In genomic region chr14:101056874-101057273, GRCm38 (mm10) we compare ENCODE assay signal across 20 mouse cellular contexts.
DNase-seq lines count a peak whose midpoint lies in the region; ATAC-seq and TF ChIP-seq lines count a peak whose summit lies in the region.
"Had no signal": no experiment of that assay in that cellular context is flagged by ENCODE, and none has a peak within 500 bp of the region (broad histone marks: within the 10 kb centered on the region; RNA-seq: fewer than 3 reads in every experiment).

No protein-coding gene starts in this region.

- DNase-seq in forebrain, postnatal 0 days, result no peak
- peak; percentile 32 for DNase-seq in retina, embryonic 14.5 days (ENCODE audit: low spot score)
- DNase-seq in retina, postnatal 1 day, result peak; percentile 44
- no peak for DNase-seq in liver, embryonic 11.5 days (ENCODE audit: low spot score)
- DNase-seq: adrenal gland, adult 2 months; adrenal gland, postnatal 10 days; adrenal gland, postnatal 25 days; cerebellum, adult 11 months; cerebellum, adult 18-20 months; cerebellum, adult 8-10 months; cerebellum, adult 9-11 months; cerebellum, postnatal 14 days; cerebellum, postnatal 36 days; embryo, embryonic 11 days had no signal

- H3K27me3 ChIP-seq in forebrain, postnatal 0 days (ENCODE audit: insufficient read depth, low read length), result no peaks in the 10 kb centered on the region
- no peaks in the 10 kb centered on the region for H3K27me3 ChIP-seq in forebrain, embryonic 13.5 days
- H3K27me3 ChIP-seq in liver, embryonic 11.5 days (replicated peaks; ENCODE audit: control insufficient read depth, insufficient read depth, low read length), result no peaks in the 10 kb centered on the region
- H3K27me3 ChIP-seq: embryonic facial prominence, embryonic 13.5 days; embryonic facial prominence, embryonic 15.5 days; forebrain, embryonic 12.5 days had no signal

- H3K36me3 ChIP-seq in forebrain, postnatal 0 days (ENCODE audit: insufficient read depth), result no peaks in the 10 kb centered on the region
- H3K36me3 ChIP-seq in forebrain, embryonic 13.5 days (ENCODE audit: poor library complexity, severe bottlenecking), result no peaks in the 10 kb centered on the region
- no peaks in the 10 kb centered on the region for H3K36me3 ChIP-seq in liver, embryonic 11.5 days (ENCODE audit: control insufficient read depth, insufficient read depth, low read length)
- H3K36me3 ChIP-seq: embryonic facial prominence, embryonic 13.5 days; embryonic facial prominence, embryonic 15.5 days; forebrain, embryonic 10.5 days; forebrain, embryonic 12.5 days had no signal

- no peak for TF ChIP-seq CTCF in forebrain, postnatal 0 days (IDR thresholded peaks at IDR 0.05; ENCODE audit: low read depth)

- peak; percentile 62; the same call in 1 of the 2 replicates for ATAC-seq in forebrain, postnatal 0 days
- no peak for ATAC-seq in forebrain, embryonic 13.5 days
- no peak for ATAC-seq in liver, embryonic 11.5 days (replicated peaks; ENCODE audit: low FRiP score)

- H3K4me3 ChIP-seq in forebrain, postnatal 0 days (ENCODE audit: low read depth, low read length), result no peak overlapping the region
- H3K4me3 ChIP-seq in forebrain, embryonic 13.5 days, result no peak overlapping the region
- H3K4me3 ChIP-seq in liver, embryonic 11.5 days (ENCODE audit: low read depth, low read length), result no peak overlapping the region
- H3K4me3 ChIP-seq: embryonic facial prominence, embryonic 13.5 days; embryonic facial prominence, embryonic 15.5 days; erythroblast, embryonic 14.5 days; forebrain, embryonic 10.5 days; forebrain, embryonic 12.5 days had no signal

- H3K27ac ChIP-seq in forebrain, postnatal 0 days (ENCODE audit: low read depth, low read length), result no peak overlapping the region
- H3K27ac ChIP-seq in forebrain, embryonic 13.5 days, result no peak overlapping the region
- H3K27ac ChIP-seq in liver, embryonic 11.5 days (ENCODE audit: low read depth, low read length), result no peak overlapping the region
- H3K27ac ChIP-seq: embryonic facial prominence, embryonic 13.5 days; embryonic facial prominence, embryonic 15.5 days; forebrain, embryonic 10.5 days; forebrain, embryonic 12.5 days had no signal

- no peaks in the 10 kb centered on the region for H3K9me3 ChIP-seq in forebrain, postnatal 0 days (ENCODE audit: low read length)
- H3K9me3 ChIP-seq in forebrain, embryonic 13.5 days (replicated peaks), result no peaks in the 10 kb centered on the region
- no peaks in the 10 kb centered on the region for H3K9me3 ChIP-seq in liver, embryonic 11.5 days (ENCODE audit: control insufficient read depth, low read length)
- H3K9me3 ChIP-seq: embryonic facial prominence, embryonic 13.5 days; embryonic facial prominence, embryonic 15.5 days; forebrain, embryonic 10.5 days; forebrain, embryonic 12.5 days had no signal

- 44% methylated on average over 2 of the region's 2 CpGs for WGBS in forebrain, postnatal 0 days
- WGBS in forebrain, embryonic 13.5 days, result 63% methylated on average over 2 of the region's 2 CpGs
- WGBS in liver, embryonic 11.5 days, result 94% methylated on average over 2 of the region's 2 CpGs

- no peaks in the 10 kb centered on the region for H3K4me1 ChIP-seq in forebrain, postnatal 0 days (ENCODE audit: insufficient read depth)
- H3K4me1 ChIP-seq in forebrain, embryonic 13.5 days, result peaks cover 19% of the 10 kb centered on the region
- no peaks in the 10 kb centered on the region for H3K4me1 ChIP-seq in liver, embryonic 11.5 days (replicated peaks; ENCODE audit: control insufficient read depth, insufficient read depth, low read length)
- H3K4me1 ChIP-seq: embryonic facial prominence, embryonic 15.5 days; forebrain, embryonic 10.5 days; forebrain, embryonic 12.5 days had no signal

- no peak overlapping the region for H3K4me2 ChIP-seq in forebrain, postnatal 0 days (ENCODE audit: low read depth)
- no peak overlapping the region for H3K4me2 ChIP-seq in forebrain, embryonic 13.5 days
- no peak overlapping the region for H3K4me2 ChIP-seq in liver, embryonic 11.5 days
- H3K4me2 ChIP-seq: embryonic facial prominence, embryonic 13.5 days; embryonic facial prominence, embryonic 15.5 days; forebrain, embryonic 12.5 days had no signal

- H3K9ac ChIP-seq in forebrain, postnatal 0 days, result no peak overlapping the region
- no peak overlapping the region for H3K9ac ChIP-seq in forebrain, embryonic 13.5 days
- no peak overlapping the region for H3K9ac ChIP-seq in liver, embryonic 11.5 days (ENCODE audit: low read depth, low read length)
- H3K9ac ChIP-seq: embryonic facial prominence, embryonic 13.5 days; embryonic facial prominence, embryonic 15.5 days; forebrain, embryonic 12.5 days had no signal

Comparison
In these comparisons a context has a peak if more than half of its experiments do, and no peak if none do; other contexts are left out.
1. DNase-seq: peak in retina, embryonic 14.5 days (single experiment) and retina, postnatal 1 day (single experiment); none in forebrain, postnatal 0 days (single experiment) and liver, embryonic 11.5 days (single experiment).